Mouse (Mus musculus) hindbrain, postnatal 0 days (tissue): Measurements from ENCODE around the gene Ninj2. TPM values are rescaled to one million over a fixed set of nuclear protein-coding genes. Genes with fewer than 3 reads are reported as not detected.

Source experiments
- ATAC-seq: fragments of 200-750 bp; cut with Nextera tagmentation; 2 replicates; pipeline ENCODE4 v1.8.0; 2017; ENCODE audit warnings: mild to moderate bottlenecking, moderate TSS enrichment, moderate library complexity
- DNase-seq: peaks from one replicate; pipeline ENCODE4 v3.0.0-alpha.2; 2015; ENCODE audit warnings: low spot score
- H3K27ac ChIP-seq: fragments of 300-500 bp; sonication (generic); 2 replicates; pipeline ENCODE4 v1.5.1; 2014; ENCODE audit warnings: mild to moderate bottlenecking
- H3K27me3 ChIP-seq: fragments of 300-500 bp; sonication (generic); 2 replicates; pipeline ENCODE4 v1.6.1; 2014; ENCODE audit warnings: low read length, mixed read lengths; ENCODE audit not compliant: insufficient read depth
- H3K36me3 ChIP-seq: fragments of 300-500 bp; sonication (generic); 2 replicates; pipeline ENCODE4 v1.6.1; 2014; ENCODE audit warnings: low read length, mixed read lengths; ENCODE audit not compliant: insufficient read depth
- H3K4me1 ChIP-seq: fragments of 300-500 bp; sonication (generic); 2 replicates; pipeline ENCODE4 v1.6.1; 2014; ENCODE audit warnings: antibody characterized with exemption, low read length, mixed read lengths; ENCODE audit not compliant: insufficient read depth
- H3K4me2 ChIP-seq: fragments of 300-500 bp; sonication (generic); 2 replicates; pipeline ENCODE4 v1.6.1; 2014; ENCODE audit warnings: low read depth, mild to moderate bottlenecking, low read length, moderate library complexity, mixed read lengths
- H3K4me3 ChIP-seq: fragments of 300-500 bp; sonication (generic); 2 replicates; pipeline ENCODE4 v1.5.1; 2014; ENCODE audit warnings: low read length
- H3K9ac ChIP-seq: fragments of 300-500 bp; sonication (generic); replicated peaks from 2 replicates; pipeline ENCODE4 v1.6.1; 2014; ENCODE audit warnings: mild to moderate bottlenecking, low read length, moderate library complexity, mixed read lengths
- H3K9me3 ChIP-seq: fragments of 300-500 bp; sonication (generic); 2 replicates; pipeline ENCODE4 v1.6.1; 2016; ENCODE audit warnings: low read length, mixed read lengths
- CTCF ChIP-seq: IDR thresholded peaks from 2 replicates; pipeline ENCODE4 v1.5.1; 2016; ENCODE audit warnings: antibody characterized with exemption, control low read depth, low read depth
- WGBS: fragments of 180-500 bp; shearing (Covaris S2); extraction: QIAGEN DNeasy Blood & Tissue Kit; methylation state at CpG from one replicate; pipeline ENCODE4 v1.1.7; 2014; 5-methylcytosine and 5-hydroxymethylcytosine counted together
- polyA plus RNA-seq: library from polyadenylated mRNA; unstranded; fragments of >200 nt; fragmentation: Nextera tagmentation; extraction: Ambion mirVana; gene quantifications from 2 replicates; pipeline ENCODE4 v1.2.1, GENCODE M21; 2015
- total RNA-seq: library from RNA; depleted of rRNA; stranded (reverse); fragments of >200 nt; gene quantifications from 2 replicates; pipeline ENCODE4 v1.2.3, GENCODE M21; 2014

The Ninj2 gene
- total and polyA plus RNA-seq, 2 experiments from 2014 or later, result not detected

DNA sequence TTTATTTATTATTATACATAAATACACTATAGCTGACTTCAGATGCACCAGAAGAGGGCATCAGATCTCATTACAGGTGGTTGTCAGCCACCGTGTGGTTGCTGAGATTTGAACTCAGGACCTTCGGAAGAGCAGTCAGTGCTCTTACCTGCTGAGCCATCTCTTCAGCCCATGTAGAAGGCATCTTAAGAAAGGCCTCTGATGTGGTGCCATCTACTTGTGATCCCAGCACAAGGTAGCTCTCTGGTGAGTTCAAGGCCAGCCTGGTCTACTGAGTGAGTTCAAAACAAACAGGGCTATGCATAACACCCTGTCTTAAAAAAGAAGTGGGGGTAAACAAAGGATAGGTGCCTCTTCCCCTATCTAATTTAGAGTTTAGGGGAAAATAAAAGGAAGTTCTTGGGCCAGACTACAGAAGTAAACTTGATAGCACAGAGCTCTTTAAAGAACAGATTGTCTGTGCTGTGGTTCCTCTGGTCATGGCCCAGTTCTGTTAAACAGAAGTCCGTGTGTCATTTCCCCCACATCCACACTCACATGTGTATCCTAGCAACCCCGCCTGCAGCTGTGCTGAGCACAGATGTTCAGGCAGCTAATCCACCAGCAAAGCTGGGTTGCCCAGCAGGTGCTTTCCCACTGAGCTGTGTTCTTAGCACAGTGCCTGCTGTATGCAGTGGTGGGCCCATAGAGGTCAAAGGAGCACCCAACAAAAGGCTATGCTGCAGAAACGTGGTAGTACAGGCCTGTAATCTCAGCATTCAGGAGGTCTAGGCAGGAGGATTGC lies 61.6 kb downstream of the Ninj2 start:
- no peaks in the 10 kb centered on the region for H3K27me3 ChIP-seq

DNA sequence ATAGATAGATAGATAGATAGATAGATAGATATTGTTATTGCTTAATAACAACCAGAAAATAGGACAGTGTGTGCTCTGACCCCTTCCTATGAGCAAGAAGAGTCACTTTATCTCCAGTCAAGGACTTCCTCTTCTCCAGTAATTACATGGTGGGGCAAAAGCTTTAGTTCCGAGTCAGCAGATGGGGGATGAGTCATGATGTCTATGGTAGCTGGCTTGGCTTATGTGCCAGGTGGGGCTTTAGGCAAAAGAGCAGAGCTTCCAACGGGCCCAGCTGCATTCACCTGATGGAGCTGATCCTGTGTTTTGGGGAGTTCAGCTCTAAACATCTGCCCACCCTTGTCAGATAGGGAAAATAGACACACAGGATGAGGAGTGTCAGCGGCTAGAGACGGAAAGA lies 62.4 kb downstream of the Ninj2 start:
- Histone ChIP-seq H3K4me2 (no peak overlapping the region), H3K27ac (no peak overlapping the region), H3K4me3 (no peak overlapping the region), H3K9me3 (no peaks in the 10 kb centered on the region), H3K4me1 (no peaks in the 10 kb centered on the region), H3K27me3 (no peaks in the 10 kb centered on the region), H3K36me3 (no peaks in the 10 kb centered on the region), H3K9ac (no peak overlapping the region)
- DNase-seq (no peak), ATAC-seq (no peak)
- no peak for TF ChIP-seq CTCF
- 89% methylated on average over 4 of the region's 4 CpGs for WGBS

More for the DNA sequence above, 61.6 kb downstream of the Ninj2 start:
- Histone ChIP-seq H3K4me1 (no peaks in the 10 kb centered on the region), H3K27ac (no peak overlapping the region), H3K4me3 (no peak overlapping the region), H3K9me3 (no peaks in the 10 kb centered on the region), H3K36me3 (no peaks in the 10 kb centered on the region), H3K4me2 (no peak overlapping the region), H3K9ac (no peak overlapping the region)
- ATAC-seq (peak; percentile 16; the same call in 1 of the 2 replicates), DNase-seq (peak; percentile 35)
- WGBS, result 59% methylated on average over 5 of the region's 5 CpGs
- TF ChIP-seq CTCF, result no peak

DNA sequence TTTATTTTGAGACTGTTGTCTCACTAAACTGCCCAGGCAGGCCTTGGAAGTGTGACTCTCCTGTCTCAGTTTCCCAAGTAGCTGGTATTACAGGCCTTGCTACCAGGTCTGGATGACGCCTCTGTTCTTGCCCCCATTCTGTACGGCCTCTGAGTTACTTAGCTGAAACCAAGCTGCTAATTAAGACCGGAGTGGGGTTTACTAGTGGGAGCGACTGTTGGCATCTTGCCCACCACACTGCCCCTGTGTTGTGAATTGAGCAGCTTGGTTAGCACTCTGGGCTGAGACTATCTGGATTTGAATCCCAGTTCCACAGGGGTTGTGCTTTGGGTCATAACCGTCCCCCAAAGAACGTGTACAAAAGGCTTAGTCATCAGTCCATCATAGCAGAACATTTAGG lies 64.3 kb downstream of the Ninj2 start:
- Histone ChIP-seq H3K36me3 (no peaks in the 10 kb centered on the region), H3K27me3 (no peaks in the 10 kb centered on the region), H3K4me3 (no peak overlapping the region), H3K4me2 (no peak overlapping the region), H3K9me3 (no peaks in the 10 kb centered on the region), H3K4me1 (no peaks in the 10 kb centered on the region), H3K9ac (no peak overlapping the region), H3K27ac (no peak overlapping the region)
- DNase-seq, result peak; percentile 20
- ATAC-seq, result no peak
- 42% methylated on average over 6 of the region's 6 CpGs for WGBS
- no peak for TF ChIP-seq CTCF

GRCm38 (mm10) chr6:120159133-120159901 lies 66.2 kb downstream of the Ninj2 start:
- H3K36me3 ChIP-seq, result no peaks in the 10 kb centered on the region
- no peak overlapping the region for H3K4me3 ChIP-seq
- no peaks in the 10 kb centered on the region for H3K4me1 ChIP-seq
- ATAC-seq (peak; percentile 85), DNase-seq (peak; percentile 85)
- H3K27ac ChIP-seq, result peak overlapping the region; percentile 59; the same call in 1 of the 2 replicates
- H3K4me2 ChIP-seq, result no peak overlapping the region
- H3K9ac ChIP-seq, result no peak overlapping the region
- no peaks in the 10 kb centered on the region for H3K27me3 ChIP-seq
- 30% methylated on average over 9 of the region's 9 CpGs for WGBS
- H3K9me3 ChIP-seq, result no peaks in the 10 kb centered on the region
- TF ChIP-seq CTCF, result no peak

- 82% methylated on average over 6 of the region's 6 CpGs for WGBS
- Histone ChIP-seq H3K27me3 (no peaks in the 10 kb centered on the region), H3K4me1 (no peaks in the 10 kb centered on the region), H3K9me3 (no peaks in the 10 kb centered on the region), H3K4me2 (no peak overlapping the region), H3K9ac (no peak overlapping the region), H3K36me3 (no peaks in the 10 kb centered on the region), H3K27ac (no peak overlapping the region), H3K4me3 (no peak overlapping the region)
- DNase-seq, result no peak
- no peak for TF ChIP-seq CTCF
- no peak for ATAC-seq
Measured at GRCm38 (mm10) chr6:120162928-120163327, 69.8 kb downstream of the Ninj2 start.

- no peaks in the 10 kb centered on the region for H3K27me3 ChIP-seq
- DNase-seq, result no peak
- 67% methylated on average over 4 of the region's 4 CpGs for WGBS
Measured at GRCm38 (mm10) chr6:120164765-120165164, 71.6 kb downstream of the Ninj2 start.

GRCm38 (mm10) chr6:120167574-120167973 lies 74.4 kb downstream of the Ninj2 start:
- no peak overlapping the region for H3K9ac ChIP-seq
- no peak overlapping the region for H3K4me3 ChIP-seq
- no peak for TF ChIP-seq CTCF
- ATAC-seq, result no peak
- H3K4me2 ChIP-seq, result no peak overlapping the region
- no peaks in the 10 kb centered on the region for H3K4me1 ChIP-seq
- 71% methylated on average over 4 of the region's 4 CpGs for WGBS
- no peaks in the 10 kb centered on the region for H3K9me3 ChIP-seq
- no peaks in the 10 kb centered on the region for H3K27me3 ChIP-seq
- no peak overlapping the region for H3K27ac ChIP-seq
- no peaks in the 10 kb centered on the region for H3K36me3 ChIP-seq
- DNase-seq, result no peak

More at GRCm38 (mm10) chr6:120164765-120165164, 71.6 kb downstream of the Ninj2 start:
- Histone ChIP-seq H3K4me1 (no peaks in the 10 kb centered on the region), H3K36me3 (no peaks in the 10 kb centered on the region), H3K27ac (no peak overlapping the region), H3K4me3 (no peak overlapping the region), H3K9ac (no peak overlapping the region), H3K4me2 (no peak overlapping the region), H3K9me3 (no peaks in the 10 kb centered on the region)
- TF ChIP-seq CTCF, result no peak
- no peak for ATAC-seq
